Mouse (Mus musculus) liver, embryonic 14.5 days (tissue): ENCODE measurements around the gene Slc6a21.

Experiments
- CTCF ChIP-seq: IDR thresholded peaks from 2 replicates; pipeline ENCODE4 v1.5.1; 2016; ENCODE audit warnings: antibody characterized with exemption, low read depth, control low read depth
- EP300 ChIP-seq: IDR thresholded peaks from 2 replicates; pipeline ENCODE4 v1.6.1; 2016; ENCODE audit warnings: antibody characterized with exemption, low read depth

DNA sequence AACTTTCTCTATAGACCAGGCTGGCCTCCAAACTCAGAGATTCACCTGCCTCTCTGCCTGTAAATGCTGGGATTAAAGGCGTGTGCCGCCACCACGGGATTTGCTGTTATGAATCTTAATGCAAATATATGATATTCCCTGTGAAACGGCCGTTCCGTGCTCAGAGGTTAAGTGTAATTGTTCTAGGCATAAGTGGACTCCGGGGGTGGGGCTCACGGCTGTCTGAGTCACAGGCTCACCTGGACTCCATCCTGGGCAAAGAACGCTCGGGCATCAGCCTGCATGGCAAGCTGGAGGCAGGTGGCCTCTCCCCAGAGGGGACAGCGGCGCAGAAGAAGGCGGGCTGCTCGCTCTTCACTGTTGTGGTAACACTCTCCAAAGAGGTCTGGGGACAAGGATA, 39.2 kb downstream of the Slc6a21 start:
- no peak for TF ChIP-seq CTCF
- TF ChIP-seq EP300 = no peak
